Mouse (Mus musculus) ES-Bruce4 (cell line): ENCODE results near the gene Tmem104.

Experiments used
- CTCF ChIP-seq: IDR thresholded peaks from one replicate; pipeline ENCODE4 v1.8.1; 2011; ENCODE audit warnings: low read depth, low read length
- EP300 ChIP-seq: IDR thresholded peaks from 2 replicates; pipeline ENCODE4 v1.6.1; 2011; ENCODE audit warnings: low read depth, low read length; ENCODE audit not compliant: insufficient read depth

DNA sequence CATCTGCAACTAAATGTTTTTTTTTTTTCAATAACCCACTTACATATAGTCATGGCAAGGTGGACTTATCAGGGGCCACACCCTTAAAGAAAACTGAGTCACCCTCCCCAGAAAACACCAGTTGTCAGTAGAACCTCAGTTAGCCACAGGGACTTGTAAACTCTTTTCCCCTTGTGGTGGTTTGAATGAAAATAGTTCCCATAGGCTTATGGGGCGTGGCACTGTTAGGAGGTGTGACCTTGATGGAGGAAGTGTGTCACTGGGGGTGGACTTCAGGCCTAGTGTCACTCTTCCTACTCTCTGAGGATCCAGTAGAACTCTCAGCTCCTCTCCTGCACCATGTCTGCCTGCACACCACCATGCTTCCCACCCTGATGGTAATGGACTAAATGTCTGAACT is 92.4 kb downstream of the Tmem104 start:
- no peak for TF ChIP-seq CTCF
- no peak for TF ChIP-seq EP300
